Mouse (Mus musculus) myocyte (in vitro differentiated cells): ENCODE data around the gene Traf5.

ENCODE experiments used
- E2F4 ChIP-seq: IDR thresholded peaks from one replicate; pipeline ENCODE4 v1.6.1; 2011; ENCODE audit warnings: mild to moderate bottlenecking, control low read depth, moderate library complexity; ENCODE audit not compliant: insufficient read depth
- MAX ChIP-seq: IDR thresholded peaks from one replicate; pipeline ENCODE4 v1.6.1; 2011; ENCODE audit warnings: low read depth, mild to moderate bottlenecking, control low read depth
- POLR2A ChIP-seq: IDR thresholded peaks from one replicate; pipeline ENCODE4 v1.6.1; 2011; ENCODE audit warnings: low read depth, mild to moderate bottlenecking, control low read depth, moderate library complexity; ENCODE audit not compliant: insufficient read length
- POLR2AphosphoS2 ChIP-seq: IDR thresholded peaks from one replicate; pipeline ENCODE4 v1.6.1; 2011; ENCODE audit warnings: low read depth, control low read depth; ENCODE audit not compliant: insufficient read length

GRCm38 (mm10) chr1:192063209-192063946 lies 29.0 kb downstream of the Traf5 start:
- TF ChIP-seq POLR2A (no peak), MAX (no peak), POLR2AphosphoS2 (no peak), E2F4 (no peak)
